Comparison of ENCODE assay signal across 12 mouse cellular contexts in the genomic region with DNA sequence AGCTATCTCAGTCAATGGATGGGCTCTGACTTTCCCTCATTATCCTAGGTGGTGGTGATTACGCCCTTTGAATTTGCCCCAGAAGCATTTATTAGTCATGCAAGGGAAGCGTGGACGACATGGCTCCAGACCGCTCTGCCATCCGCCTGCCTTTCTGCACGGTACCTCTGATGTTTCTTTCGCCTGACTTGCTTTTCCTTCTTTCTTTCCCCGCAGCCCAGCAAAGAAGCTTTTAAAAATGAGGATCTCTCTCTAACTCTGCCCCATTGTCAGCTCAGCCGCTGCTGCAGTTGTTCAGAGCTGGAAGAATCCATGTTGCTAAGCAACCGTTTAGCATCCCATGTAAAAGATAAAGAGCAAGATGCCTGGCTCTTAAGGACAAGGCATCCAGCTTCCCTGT.
DNase-seq lines count a peak whose midpoint lies in the region; ATAC-seq lines count a peak whose summit lies in the region.
"Had no signal": no experiment of that assay in that cellular context is flagged by ENCODE, and none has a peak within 500 bp of the region (broad histone marks: within the 10 kb centered on the region; RNA-seq: fewer than 3 reads in every experiment).

No protein-coding gene starts in this region.

- peak; percentile 21 to 53 for DNase-seq in frontal cortex, adult 2 months (ENCODE audit: extremely low spot score in 1 of 2, low spot score in 1 of 2)
- DNase-seq in frontal cortex, postnatal 10 days (ENCODE audit: low spot score in 2 of 2), result no peak
- peak; percentile 64 for DNase-seq in midbrain, embryonic 10.5 days (ENCODE audit: low spot score)
- peak; percentile 41 to 61 for DNase-seq in right cerebral cortex, postnatal 10 days (ENCODE audit: low spot score in 2 of 2)
- no peak for DNase-seq in heart, postnatal 36 days
- DNase-seq in natural killer cell, adult 2 months (ENCODE audit: low spot score in 2 of 2), result no peak
- DNase-seq: cerebellum, adult 11 months; heart, adult 2 months; kidney, adult 8-10 months had no signal

- no peaks in the 10 kb centered on the region for H3K27me3 ChIP-seq in forebrain, embryonic 15.5 days
- H3K27me3 ChIP-seq in midbrain, embryonic 10.5 days (ENCODE audit: low read depth, poor library complexity, severe bottlenecking), result peaks cover 38% of the 10 kb centered on the region

- no peaks in the 10 kb centered on the region for H3K9me3 ChIP-seq in forebrain, embryonic 15.5 days
- no peaks in the 10 kb centered on the region for H3K9me3 ChIP-seq in midbrain, embryonic 10.5 days (replicated peaks)

- H3K9ac ChIP-seq in forebrain, embryonic 15.5 days (replicated peaks), result peak overlapping the region; percentile 27

- no peaks in the 10 kb centered on the region for H3K36me3 ChIP-seq in forebrain, embryonic 15.5 days
- no peaks in the 10 kb centered on the region for H3K36me3 ChIP-seq in midbrain, embryonic 10.5 days

- peak; percentile 90 for ATAC-seq in forebrain, embryonic 15.5 days (replicated peaks)
- ATAC-seq in inflammation-experienced regulatory T-cells, adult 6 months, result no peak

- peaks cover 19% of the 10 kb centered on the region for H3K4me1 ChIP-seq in forebrain, embryonic 15.5 days
- H3K4me1 ChIP-seq in midbrain, embryonic 10.5 days, result peaks cover 37% of the 10 kb centered on the region

- peak overlapping the region; percentile 44 for H3K4me2 ChIP-seq in forebrain, embryonic 15.5 days (replicated peaks)

- H3K27ac ChIP-seq in forebrain, embryonic 15.5 days (replicated peaks), result peak overlapping the region; percentile 85
- H3K27ac ChIP-seq in midbrain, embryonic 10.5 days (replicated peaks), result peak overlapping the region; percentile 81
- H3K27ac ChIP-seq: heart, adult 2 months; macrophage had no signal

- H3K4me3 ChIP-seq in forebrain, embryonic 15.5 days, result peak overlapping the region; percentile 23
- H3K4me3 ChIP-seq in midbrain, embryonic 10.5 days, result peak overlapping the region; percentile 41
- H3K4me3 ChIP-seq: heart, adult 2 months had no signal

- intact Hi-C loops in heart, postnatal 36 days (cut with DNase I), result no loop called here

- 8% methylated on average over 10 of the region's 10 CpGs for WGBS in forebrain, embryonic 15.5 days
- 17% methylated on average over 10 of the region's 10 CpGs for WGBS in midbrain, embryonic 10.5 days

Comparison
In these comparisons a context has a peak if more than half of its experiments do, and no peak if none do; other contexts are left out.
1. DNase-seq: peak in frontal cortex, adult 2 months (2 of 2), midbrain, embryonic 10.5 days (single experiment) and right cerebral cortex, postnatal 10 days (2 of 2); none in frontal cortex, postnatal 10 days (0 of 2), heart, postnatal 36 days (0 of 2) and natural killer cell, adult 2 months (0 of 2).